ENCODE assay signal across 9 mouse cellular contexts in genomic region chr11:102266631-102267355, GRCm38 (mm10). TPM values are rescaled to one million over a fixed set of nuclear protein-coding genes. Genes with fewer than 3 reads are reported as not detected.
A peak's percentile ranks its signal among the peaks of the same experiment; 100 is the strongest.
DNase-seq lines count a peak whose midpoint lies in the region; ATAC-seq and TF ChIP-seq lines count a peak whose summit lies in the region.
"Had no signal": no experiment of that assay in that cellular context is flagged by ENCODE, and none has a peak within 500 bp of the region (broad histone marks: within the 10 kb centered on the region; RNA-seq: fewer than 3 reads in every experiment).

No protein-coding gene starts in this region.

- ATAC-seq in hindbrain, embryonic 14.5 days (ENCODE audit: low FRiP score) = no peak
- no peak for ATAC-seq in midbrain, embryonic 14.5 days (ENCODE audit: low FRiP score, low TSS enrichment)
- no peak for ATAC-seq in midbrain, embryonic 15.5 days (replicated peaks)
- no peak for ATAC-seq in liver, postnatal 0 days
- ATAC-seq in CD4-positive, CD25-positive, alpha-beta regulatory T cell, adult 4 months = no peak
- ATAC-seq: Patski had no signal

- peak; percentile 68 to 73 for DNase-seq in cerebellum, postnatal 10 days
- no peak for DNase-seq in cerebellum, postnatal 4 days (ENCODE audit: low spot score in 2 of 2)
- no peak for DNase-seq in hindbrain, embryonic 10.5 days (ENCODE audit: low spot score)
- no peak for DNase-seq in hindbrain, embryonic 14.5 days (ENCODE audit: low spot score)
- DNase-seq in midbrain, embryonic 14.5 days = no peak
- DNase-seq in liver, postnatal 0 days = no peak

- H3K9me3 ChIP-seq in hindbrain, embryonic 10.5 days = no peaks in the 10 kb centered on the region
- H3K9me3 ChIP-seq in hindbrain, embryonic 14.5 days (ENCODE audit: control insufficient read depth, low read length) = no peaks in the 10 kb centered on the region
- H3K9me3 ChIP-seq in midbrain, embryonic 14.5 days (ENCODE audit: control insufficient read depth, low read length) = no peaks in the 10 kb centered on the region
- H3K9me3 ChIP-seq in midbrain, embryonic 15.5 days = no peaks in the 10 kb centered on the region
- H3K9me3 ChIP-seq in liver, postnatal 0 days (ENCODE audit: low read length) = no peaks in the 10 kb centered on the region

- H3K36me3 ChIP-seq in hindbrain, embryonic 10.5 days = peaks cover 34% of the 10 kb centered on the region
- no peaks in the 10 kb centered on the region for H3K36me3 ChIP-seq in hindbrain, embryonic 14.5 days (replicated peaks; ENCODE audit: control insufficient read depth, insufficient read depth)
- H3K36me3 ChIP-seq in midbrain, embryonic 14.5 days (ENCODE audit: control insufficient read depth, insufficient read depth, low read length) = no peaks in the 10 kb centered on the region
- no peaks in the 10 kb centered on the region for H3K36me3 ChIP-seq in midbrain, embryonic 15.5 days (replicated peaks)
- H3K36me3 ChIP-seq in liver, postnatal 0 days (replicated peaks; ENCODE audit: insufficient read depth, low read length) = peaks cover 3% of the 10 kb centered on the region; the same call in 1 of the 2 replicates

- H3K4me2 ChIP-seq in hindbrain, embryonic 14.5 days (replicated peaks) = no peak overlapping the region
- no peak overlapping the region for H3K4me2 ChIP-seq in midbrain, embryonic 14.5 days (ENCODE audit: low read length)
- no peak overlapping the region for H3K4me2 ChIP-seq in midbrain, embryonic 15.5 days
- H3K4me2 ChIP-seq in liver, postnatal 0 days (ENCODE audit: low read depth, low read length) = peak overlapping the region; percentile 11; the same call in 1 of the 2 replicates

- no peak for TF ChIP-seq EP300 in liver, postnatal 0 days (IDR thresholded peaks at IDR 0.05; ENCODE audit: low read depth)

- no peak overlapping the region for H3K4me3 ChIP-seq in hindbrain, embryonic 10.5 days
- no peak overlapping the region for H3K4me3 ChIP-seq in hindbrain, embryonic 14.5 days (replicated peaks; ENCODE audit: low read length)
- no peak overlapping the region for H3K4me3 ChIP-seq in midbrain, embryonic 14.5 days (replicated peaks; ENCODE audit: low read depth, low read length)
- no peak overlapping the region for H3K4me3 ChIP-seq in midbrain, embryonic 15.5 days
- H3K4me3 ChIP-seq in liver, postnatal 0 days (ENCODE audit: low read depth, low read length) = no peak overlapping the region

- TF ChIP-seq CTCF in liver, postnatal 0 days (IDR thresholded peaks at IDR 0.05; ENCODE audit: low read depth) = no peak

- no peaks in the 10 kb centered on the region for H3K27me3 ChIP-seq in hindbrain, embryonic 10.5 days (ENCODE audit: insufficient read depth, poor library complexity, severe bottlenecking)
- H3K27me3 ChIP-seq in hindbrain, embryonic 14.5 days (ENCODE audit: control insufficient read depth, insufficient read depth, low read length) = no peaks in the 10 kb centered on the region
- H3K27me3 ChIP-seq in midbrain, embryonic 14.5 days (ENCODE audit: control insufficient read depth, insufficient read depth, low read length) = no peaks in the 10 kb centered on the region
- no peaks in the 10 kb centered on the region for H3K27me3 ChIP-seq in midbrain, embryonic 15.5 days (replicated peaks)
- H3K27me3 ChIP-seq in liver, postnatal 0 days (ENCODE audit: insufficient read depth, low read length) = no peaks in the 10 kb centered on the region
- H3K27me3 ChIP-seq: Patski had no signal

- no peak overlapping the region for H3K9ac ChIP-seq in hindbrain, embryonic 14.5 days
- no peak overlapping the region; the same call in 1 of the 2 replicates for H3K9ac ChIP-seq in midbrain, embryonic 14.5 days (replicated peaks; ENCODE audit: low read length)
- H3K9ac ChIP-seq in midbrain, embryonic 15.5 days = no peak overlapping the region
- H3K9ac ChIP-seq in liver, postnatal 0 days (replicated peaks) = no peak overlapping the region

- WGBS in hindbrain, embryonic 10.5 days = 91% methylated on average over 8 of the region's 8 CpGs
- WGBS in hindbrain, embryonic 14.5 days = 87% methylated on average over 8 of the region's 8 CpGs
- WGBS in midbrain, embryonic 14.5 days = 89% methylated on average over 8 of the region's 8 CpGs
- WGBS in midbrain, embryonic 15.5 days = 84% methylated on average over 8 of the region's 8 CpGs
- WGBS in liver, postnatal 0 days (ENCODE audit: insufficient replicate concordance) = 85% methylated on average over 8 of the region's 8 CpGs

- 0 out of 2 replicates have a peak overlapping the region, but pooled peaks have one; percentile 19 for H3K27ac ChIP-seq in hindbrain, embryonic 10.5 days
- no peak overlapping the region for H3K27ac ChIP-seq in hindbrain, embryonic 14.5 days
- 0 out of 2 replicates have a peak overlapping the region, but pooled peaks have one; percentile 26 for H3K27ac ChIP-seq in midbrain, embryonic 14.5 days (replicated peaks; ENCODE audit: low read depth, low read length)
- no peak overlapping the region for H3K27ac ChIP-seq in midbrain, embryonic 15.5 days
- H3K27ac ChIP-seq in liver, postnatal 0 days (ENCODE audit: low read depth) = no peak overlapping the region

- peaks cover 13% of the 10 kb centered on the region for H3K4me1 ChIP-seq in hindbrain, embryonic 10.5 days (replicated peaks)
- no peaks in the 10 kb centered on the region for H3K4me1 ChIP-seq in hindbrain, embryonic 14.5 days (replicated peaks; ENCODE audit: control insufficient read depth, insufficient read depth, low read length)
- no peaks in the 10 kb centered on the region for H3K4me1 ChIP-seq in midbrain, embryonic 14.5 days (ENCODE audit: control insufficient read depth, insufficient read depth, low read length)
- peaks cover 6% of the 10 kb centered on the region for H3K4me1 ChIP-seq in midbrain, embryonic 15.5 days
- 0 out of 2 replicates have a peak, but pooled peaks cover 4% of the 10 kb centered on the region for H3K4me1 ChIP-seq in liver, postnatal 0 days (ENCODE audit: insufficient read depth)

RNA-seq across cellular contexts. Expression of gene Asb16, which starts 1.8 kb away (rescaled TPM):
- 0.08 TPM in 1 of 2 replicates, not detected in the other for polyA plus RNA-seq in hindbrain, embryonic 10.5 days (2016; fragmentation: Nextera tagmentation; extraction: Ambion mirVana)
- polyA plus RNA-seq in hindbrain, embryonic 14.5 days (2014; fragmentation: Nextera tagmentation; extraction: Ambion mirVana) = 0.07 and 0.18 TPM in 2 replicates
- polyA plus RNA-seq in midbrain, embryonic 14.5 days (2014; fragmentation: Nextera tagmentation; extraction: Ambion mirVana) = 0.12 TPM in 1 of 2 replicates, not detected in the other
- 0.05 TPM in 1 of 2 replicates, not detected in the other for polyA plus RNA-seq in midbrain, embryonic 15.5 days (2015; fragmentation: Nextera tagmentation; extraction: Ambion mirVana)
- polyA plus RNA-seq in liver, postnatal 0 days (2015; fragmentation: Nextera tagmentation; extraction: Ambion mirVana) = not detected in 2 replicates
- not detected for polyA plus RNA-seq in CD4-positive, CD25-positive, alpha-beta regulatory T cell, adult 4 months (2017; shearing (Covaris generic))

RNA-seq across cellular contexts. Expression of gene Tmub2, which starts 17.9 kb away (rescaled TPM):
- 52.3 and 69.6 TPM in 2 replicates for polyA plus RNA-seq in hindbrain, embryonic 10.5 days (2016; fragmentation: Nextera tagmentation; extraction: Ambion mirVana)
- 74.3 and 77.8 TPM in 2 replicates for polyA plus RNA-seq in hindbrain, embryonic 14.5 days (2014; fragmentation: Nextera tagmentation; extraction: Ambion mirVana)
- polyA plus RNA-seq in midbrain, embryonic 14.5 days (2014; fragmentation: Nextera tagmentation; extraction: Ambion mirVana) = 76.4 and 78.4 TPM in 2 replicates
- polyA plus RNA-seq in midbrain, embryonic 15.5 days (2015; fragmentation: Nextera tagmentation; extraction: Ambion mirVana) = 82.3 and 84.4 TPM in 2 replicates
- 19.4 and 20.8 TPM in 2 replicates for polyA plus RNA-seq in liver, postnatal 0 days (2015; fragmentation: Nextera tagmentation; extraction: Ambion mirVana)
- 10 to 100 TPM; 64.7 to 80.5 TPM for polyA plus RNA-seq in CD4-positive, CD25-positive, alpha-beta regulatory T cell, adult 4 months (2017; shearing (Covaris generic))

RNA-seq across cellular contexts. Expression of gene BC030867, which starts 18.1 kb away (rescaled TPM):
- 20.9 and 28.3 TPM in 2 replicates for polyA plus RNA-seq in hindbrain, embryonic 10.5 days (2016; fragmentation: Nextera tagmentation; extraction: Ambion mirVana)
- polyA plus RNA-seq in hindbrain, embryonic 14.5 days (2014; fragmentation: Nextera tagmentation; extraction: Ambion mirVana) = 1.8 and 2.9 TPM in 2 replicates
- polyA plus RNA-seq in midbrain, embryonic 14.5 days (2014; fragmentation: Nextera tagmentation; extraction: Ambion mirVana) = 2.6 and 3.0 TPM in 2 replicates
- polyA plus RNA-seq in midbrain, embryonic 15.5 days (2015; fragmentation: Nextera tagmentation; extraction: Ambion mirVana) = 2.2 and 2.5 TPM in 2 replicates
- 4.7 and 4.9 TPM in 2 replicates for polyA plus RNA-seq in liver, postnatal 0 days (2015; fragmentation: Nextera tagmentation; extraction: Ambion mirVana)
- 1 to 10 TPM in 1 of 2 experiments, under 1 TPM in 1; 0.40 to 1.8 TPM for polyA plus RNA-seq in CD4-positive, CD25-positive, alpha-beta regulatory T cell, adult 4 months (2017; shearing (Covaris generic))

RNA-seq across cellular contexts. Expression of gene Atxn7l3, which starts 29.6 kb away (rescaled TPM):
- polyA plus RNA-seq in hindbrain, embryonic 10.5 days (2016; fragmentation: Nextera tagmentation; extraction: Ambion mirVana) = 16.8 and 18.7 TPM in 2 replicates
- 37.3 and 37.5 TPM in 2 replicates for polyA plus RNA-seq in hindbrain, embryonic 14.5 days (2014; fragmentation: Nextera tagmentation; extraction: Ambion mirVana)
- 38.5 and 42.4 TPM in 2 replicates for polyA plus RNA-seq in midbrain, embryonic 14.5 days (2014; fragmentation: Nextera tagmentation; extraction: Ambion mirVana)
- polyA plus RNA-seq in midbrain, embryonic 15.5 days (2015; fragmentation: Nextera tagmentation; extraction: Ambion mirVana) = 31.6 and 31.8 TPM in 2 replicates
- 4.5 and 4.6 TPM in 2 replicates for polyA plus RNA-seq in liver, postnatal 0 days (2015; fragmentation: Nextera tagmentation; extraction: Ambion mirVana)
- polyA plus RNA-seq in CD4-positive, CD25-positive, alpha-beta regulatory T cell, adult 4 months (2017; shearing (Covaris generic)) = 1 to 10 TPM; 7.2 to 7.3 TPM

RNA-seq across cellular contexts. Expression of gene Hdac5, which starts 36.8 kb away (rescaled TPM):
- polyA plus RNA-seq in hindbrain, embryonic 10.5 days (2016; fragmentation: Nextera tagmentation; extraction: Ambion mirVana) = 70.3 and 101 TPM in 2 replicates
- 40.7 and 50.8 TPM in 2 replicates for polyA plus RNA-seq in hindbrain, embryonic 14.5 days (2014; fragmentation: Nextera tagmentation; extraction: Ambion mirVana)
- polyA plus RNA-seq in midbrain, embryonic 14.5 days (2014; fragmentation: Nextera tagmentation; extraction: Ambion mirVana) = 54.4 and 56.6 TPM in 2 replicates
- polyA plus RNA-seq in midbrain, embryonic 15.5 days (2015; fragmentation: Nextera tagmentation; extraction: Ambion mirVana) = 90.3 and 105 TPM in 2 replicates
- polyA plus RNA-seq in liver, postnatal 0 days (2015; fragmentation: Nextera tagmentation; extraction: Ambion mirVana) = 17.7 and 17.8 TPM in 2 replicates
- polyA plus RNA-seq in CD4-positive, CD25-positive, alpha-beta regulatory T cell, adult 4 months (2017; shearing (Covaris generic)) = 10 to 100 TPM in 1 of 2 experiments, 1 to 10 TPM in 1; 6.5 to 12.3 TPM

Comparison
In these comparisons a context has a peak if more than half of its experiments do, and no peak if none do; other contexts are left out.
1. DNase-seq: peak in cerebellum, postnatal 10 days (2 of 2); none in cerebellum, postnatal 4 days (0 of 2), hindbrain, embryonic 10.5 days (single experiment), hindbrain, embryonic 14.5 days (single experiment), midbrain, embryonic 14.5 days (single experiment) and liver, postnatal 0 days (single experiment).
2. H3K27ac ChIP-seq: peak in hindbrain, embryonic 10.5 days (single experiment) and midbrain, embryonic 14.5 days (single experiment); none in hindbrain, embryonic 14.5 days (single experiment), midbrain, embryonic 15.5 days (single experiment) and liver, postnatal 0 days (single experiment).